Mouse (Mus musculus) forebrain, embryonic 11.5 days (tissue): Measurements from ENCODE around the gene Sh2d5. TPM values are rescaled to one million over a fixed set of nuclear protein-coding genes. Genes with fewer than 3 reads are reported as not detected.

Experiments used
- ATAC-seq: fragments of 200-750 bp; cut with Nextera tagmentation; replicated peaks from 2 replicates; pipeline ENCODE4 v1.8.0; 2017; ENCODE audit warnings: moderate TSS enrichment; ENCODE audit not compliant: low FRiP score
- DNase-seq: peaks from one replicate; pipeline ENCODE4 v3.0.0-alpha.2; 2017; ENCODE audit warnings: low spot score
- H3K27ac ChIP-seq: fragments of 300-500 bp; sonication (generic); 2 replicates; pipeline ENCODE4 v1.5.1; 2014; ENCODE audit warnings: low read depth, low read length
- H3K27me3 ChIP-seq: fragments of 300-500 bp; sonication (generic); 2 replicates; pipeline ENCODE4 v1.6.1; 2014; ENCODE audit warnings: mild to moderate bottlenecking, low read length, mixed read lengths; ENCODE audit not compliant: control insufficient read depth, insufficient read depth
- H3K36me3 ChIP-seq: fragments of 300-500 bp; sonication (generic); 2 replicates; pipeline ENCODE4 v1.6.1; 2014; ENCODE audit warnings: mild to moderate bottlenecking, low read length, moderate library complexity, mixed read lengths; ENCODE audit not compliant: control insufficient read depth, insufficient read depth
- H3K4me1 ChIP-seq: fragments of 300-500 bp; sonication (generic); replicated peaks from 2 replicates; pipeline ENCODE4 v1.6.1; 2014; ENCODE audit warnings: low read length, mixed read lengths; ENCODE audit not compliant: control insufficient read depth, insufficient read depth
- H3K4me2 ChIP-seq: fragments of 300-500 bp; sonication (generic); 2 replicates; pipeline ENCODE4 v1.6.1; 2014; ENCODE audit warnings: low read depth, mild to moderate bottlenecking, low read length, moderate library complexity, mixed read lengths; ENCODE audit not compliant: severe bottlenecking
- H3K4me3 ChIP-seq: fragments of 300-500 bp; sonication (generic); 2 replicates; pipeline ENCODE4 v1.5.1; 2014; ENCODE audit warnings: low read depth, low read length
- H3K9ac ChIP-seq: fragments of 300-500 bp; sonication (generic); 2 replicates; pipeline ENCODE4 v1.6.1; 2014; ENCODE audit warnings: low read length
- H3K9me3 ChIP-seq: fragments of 300-500 bp; sonication (generic); 2 replicates; pipeline ENCODE4 v1.6.1; 2016; ENCODE audit warnings: low read length, mixed read lengths; ENCODE audit not compliant: control insufficient read depth
- WGBS: fragments of 180-500 bp; shearing (Covaris S2); extraction: QIAGEN DNeasy Blood & Tissue Kit; methylation state at CpG from one replicate; pipeline ENCODE4 v1.1.7; 2014; 5-methylcytosine and 5-hydroxymethylcytosine counted together
- polyA plus RNA-seq: library from polyadenylated mRNA; unstranded; fragments of >200 nt; fragmentation: Nextera tagmentation; extraction: Ambion mirVana; gene quantifications from 2 replicates; pipeline ENCODE4 v1.2.1, GENCODE M21; 2014

Sh2d5 gene
- 0.37 and 0.63 TPM in 2 replicates for polyA plus RNA-seq

DNA sequence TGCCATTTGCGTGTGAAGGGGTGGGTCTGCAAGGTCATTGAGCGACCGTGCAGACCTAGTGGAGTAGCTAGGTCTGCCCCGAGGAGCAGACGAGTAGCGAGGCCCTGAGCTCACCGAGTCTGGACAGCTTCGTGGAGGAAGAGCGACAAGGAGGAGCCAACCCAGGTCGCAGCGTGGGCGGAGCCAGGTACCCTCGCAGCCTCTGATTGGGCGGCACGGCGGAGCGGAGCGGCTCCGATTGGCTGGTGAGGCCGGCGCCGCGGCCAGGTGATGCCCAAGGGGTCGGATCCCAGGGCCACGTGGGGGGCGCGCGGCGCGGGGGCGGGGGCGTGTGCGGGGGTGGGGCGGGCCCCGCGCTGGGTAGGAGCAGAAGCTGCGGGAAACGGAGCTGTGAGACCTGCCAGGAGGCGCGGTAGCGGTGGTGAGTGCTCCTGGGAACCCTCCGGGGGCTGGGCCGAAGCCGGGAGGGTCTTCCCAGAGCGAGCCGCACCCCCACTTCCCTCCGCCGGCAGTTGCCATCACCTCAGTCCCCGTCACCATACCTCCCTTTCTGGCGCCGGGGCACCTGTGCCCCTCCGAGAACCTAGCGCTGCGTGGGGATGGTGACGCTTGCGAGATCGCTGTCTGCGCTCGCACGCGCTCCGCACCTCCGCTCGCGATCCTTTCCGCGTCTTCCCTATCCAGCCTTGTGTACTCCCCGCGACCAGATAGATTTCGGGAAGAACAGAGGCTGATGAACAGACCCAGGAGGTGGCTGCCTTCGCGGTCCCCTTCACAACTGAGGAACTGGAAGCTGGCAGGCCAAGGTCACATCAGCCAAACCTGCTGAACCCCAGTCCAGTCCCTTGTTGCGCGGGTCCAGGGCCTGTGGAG, at the start of gene Sh2d5, which contains the start of gene Kif17:
Sh2d5 (plus strand) TSS at position 316 of the 873 bp plus-strand sequence.
Kif17 (plus strand) TSS at position 348 of the 873 bp plus-strand sequence.
- Histone ChIP-seq H3K4me1 (peaks cover 23% of the 10 kb centered on the region), H3K4me2 (peak within 1 kb of the TSS; percentile 80), H3K4me3 (peak within 1 kb of the TSS; percentile 41), H3K36me3 (no peaks in the 10 kb centered on the region; the same call in 1 of the 2 replicates), H3K27ac (no peak within 1 kb of the TSS), H3K9me3 (no peaks in the 10 kb centered on the region), H3K9ac (peak within 1 kb of the TSS; percentile 6; the same call in 1 of the 2 replicates), H3K27me3 (peaks cover 50% of the 10 kb centered on the region)
- under 1% methylated on average over 61 of the region's 74 CpGs for WGBS
- ATAC-seq (peak; percentile 88), DNase-seq (peak; percentile 91)

DNA sequence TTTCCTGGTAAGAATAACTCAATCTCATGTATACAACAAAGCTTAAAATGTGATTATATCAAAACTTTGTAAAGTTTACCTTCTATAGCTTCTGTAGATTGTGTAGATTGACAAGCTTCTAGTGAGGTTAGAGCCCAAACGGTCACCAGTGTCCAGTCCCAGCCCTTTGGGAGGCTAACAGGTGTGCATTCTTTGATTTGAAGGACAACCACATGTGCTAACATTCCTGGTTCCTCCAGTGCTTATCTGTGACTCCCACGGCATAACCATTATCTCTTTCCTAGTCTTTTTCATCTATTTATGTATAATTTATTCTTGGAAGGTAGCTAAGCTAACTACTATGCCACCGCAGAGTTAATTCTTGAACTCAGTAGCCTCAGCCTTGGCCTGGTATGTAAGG, 49.4 kb upstream of the Sh2d5 start:
- Histone ChIP-seq H3K36me3 (peaks cover 20% of the 10 kb centered on the region), H3K4me3 (no peak overlapping the region), H3K4me1 (no peaks in the 10 kb centered on the region), H3K27me3 (no peaks in the 10 kb centered on the region), H3K27ac (no peak overlapping the region), H3K9ac (no peak overlapping the region), H3K9me3 (no peaks in the 10 kb centered on the region), H3K4me2 (no peak overlapping the region)
- ATAC-seq (no peak), DNase-seq (no peak)
- WGBS = 95% methylated on average over 3 of the region's 3 CpGs

DNA sequence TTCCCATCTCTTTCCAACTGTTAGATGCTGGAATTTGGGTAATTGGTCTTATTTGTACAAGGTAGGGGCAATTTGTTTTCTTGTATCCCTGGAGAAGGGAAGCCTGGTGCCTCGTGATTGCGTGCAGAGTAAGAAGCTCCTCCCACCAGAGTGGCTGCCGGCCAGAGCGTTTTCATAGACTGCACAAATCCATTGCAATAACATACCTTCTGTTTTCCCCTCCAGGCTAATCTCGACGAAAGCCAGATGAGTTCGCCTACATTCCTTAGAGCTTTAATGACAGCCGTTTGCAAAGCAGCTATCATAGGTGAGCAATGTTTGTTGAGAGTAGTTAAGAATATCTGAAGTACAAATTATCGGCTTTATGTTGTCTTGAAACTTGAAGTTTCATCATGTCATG, 48.5 kb upstream of the Sh2d5 start:
- Histone ChIP-seq H3K4me2 (no peak overlapping the region), H3K36me3 (peaks cover 17% of the 10 kb centered on the region), H3K4me3 (no peak overlapping the region), H3K4me1 (no peaks in the 10 kb centered on the region), H3K9me3 (no peaks in the 10 kb centered on the region), H3K9ac (no peak overlapping the region), H3K27me3 (no peaks in the 10 kb centered on the region), H3K27ac (no peak overlapping the region)
- 79% methylated on average over 9 of the region's 9 CpGs for WGBS
- DNase-seq (no peak), ATAC-seq (no peak)

DNA sequence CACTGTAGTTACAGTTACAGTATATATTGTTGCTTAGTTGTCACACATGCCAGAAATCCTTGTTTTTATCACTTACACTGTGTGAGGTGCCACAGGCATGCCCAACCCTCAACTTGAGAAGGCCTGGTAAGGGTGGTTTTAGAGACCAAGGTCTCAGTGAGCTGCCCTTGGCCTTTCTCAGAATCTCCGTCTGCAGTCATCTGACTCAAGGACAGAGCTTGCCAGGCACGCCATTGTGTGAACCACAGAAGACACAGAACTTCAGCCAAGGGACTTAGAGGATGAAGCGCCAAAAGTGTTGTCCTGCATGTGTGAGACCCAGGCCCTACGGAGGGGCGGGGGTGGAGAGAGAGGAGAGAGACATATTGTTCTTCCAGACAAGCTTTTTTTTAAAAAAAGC, 40.1 kb upstream of the Sh2d5 start:
- no peaks in the 10 kb centered on the region for H3K4me1 ChIP-seq
- DNase-seq = no peak
- H3K4me2 ChIP-seq = no peak overlapping the region
- peaks cover 8% of the 10 kb centered on the region; the same call in 1 of the 2 replicates for H3K36me3 ChIP-seq
- 93% methylated on average over 5 of the region's 5 CpGs for WGBS
- H3K9ac ChIP-seq = no peak overlapping the region
- no peak overlapping the region for H3K4me3 ChIP-seq
- no peaks in the 10 kb centered on the region for H3K27me3 ChIP-seq
- ATAC-seq = no peak
- no peaks in the 10 kb centered on the region for H3K9me3 ChIP-seq
- H3K27ac ChIP-seq = no peak overlapping the region

DNA sequence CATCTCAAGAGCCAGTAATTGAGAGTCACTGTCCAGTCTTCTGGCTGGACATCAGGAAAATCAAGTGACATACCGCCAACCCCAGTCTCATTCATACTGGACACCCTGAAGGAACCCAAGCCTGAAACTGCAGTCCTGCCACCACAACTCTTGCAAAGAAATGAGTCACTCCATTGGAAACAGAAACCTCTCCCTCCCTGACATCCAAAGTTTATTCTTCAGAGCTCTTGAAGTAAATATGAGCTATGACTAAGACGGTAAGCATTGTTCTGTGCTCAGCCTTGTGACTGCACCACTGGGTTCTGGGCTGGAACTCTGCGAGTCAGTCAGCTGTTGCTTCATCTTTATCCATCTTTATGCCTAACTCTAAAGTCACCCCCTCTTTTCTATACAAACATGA, 36.3 kb upstream of the Sh2d5 start:
- H3K27me3 ChIP-seq = no peaks in the 10 kb centered on the region
- H3K4me1 ChIP-seq = peaks cover 7% of the 10 kb centered on the region; the same call in 1 of the 2 replicates
- H3K27ac ChIP-seq = no peak overlapping the region
- peaks cover 7% of the 10 kb centered on the region; the same call in 1 of the 2 replicates for H3K36me3 ChIP-seq
- 85% methylated on average over 3 of the region's 3 CpGs for WGBS
- no peaks in the 10 kb centered on the region for H3K9me3 ChIP-seq
- ATAC-seq = no peak
- DNase-seq = no peak
- no peak overlapping the region for H3K4me2 ChIP-seq
- H3K4me3 ChIP-seq = no peak overlapping the region
- no peak overlapping the region for H3K9ac ChIP-seq

DNA sequence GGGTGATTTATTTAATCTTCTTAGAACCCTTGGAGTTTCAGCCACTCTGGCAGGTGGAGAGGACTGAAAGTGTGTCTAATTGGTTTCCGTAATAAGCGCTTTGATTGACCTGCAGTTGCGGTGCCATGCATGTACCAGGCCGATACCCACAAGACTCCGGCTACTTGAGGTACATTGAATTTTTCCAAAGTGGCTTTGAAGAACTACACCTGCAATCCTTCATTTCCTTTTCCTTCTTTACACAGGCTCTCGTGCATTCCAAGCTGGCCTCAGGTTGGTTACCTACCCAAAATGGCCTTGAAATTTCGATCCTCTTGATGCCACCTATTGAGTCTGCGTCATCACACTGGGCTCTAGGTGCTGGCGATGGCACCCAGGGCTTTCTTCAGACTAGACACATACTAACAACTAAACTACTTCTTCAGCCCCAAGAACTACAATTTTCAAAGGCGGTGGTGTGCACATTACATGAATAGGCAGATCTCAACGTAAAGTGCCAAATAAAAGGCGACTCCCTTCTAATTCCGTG, 34.5 kb upstream of the Sh2d5 start:
- H3K4me1 ChIP-seq = peaks cover 8% of the 10 kb centered on the region; the same call in 1 of the 2 replicates
- H3K27me3 ChIP-seq = no peaks in the 10 kb centered on the region
- 48% methylated on average over 13 of the region's 13 CpGs for WGBS
- H3K36me3 ChIP-seq = no peaks in the 10 kb centered on the region
- peak overlapping the region; percentile 84 for H3K4me3 ChIP-seq
- H3K9ac ChIP-seq = peak overlapping the region; percentile 96
- no peaks in the 10 kb centered on the region for H3K9me3 ChIP-seq
- H3K27ac ChIP-seq = peak overlapping the region; percentile 98
- ATAC-seq (no peak), DNase-seq (no peak)
- H3K4me2 ChIP-seq = peak overlapping the region; percentile 56

DNA sequence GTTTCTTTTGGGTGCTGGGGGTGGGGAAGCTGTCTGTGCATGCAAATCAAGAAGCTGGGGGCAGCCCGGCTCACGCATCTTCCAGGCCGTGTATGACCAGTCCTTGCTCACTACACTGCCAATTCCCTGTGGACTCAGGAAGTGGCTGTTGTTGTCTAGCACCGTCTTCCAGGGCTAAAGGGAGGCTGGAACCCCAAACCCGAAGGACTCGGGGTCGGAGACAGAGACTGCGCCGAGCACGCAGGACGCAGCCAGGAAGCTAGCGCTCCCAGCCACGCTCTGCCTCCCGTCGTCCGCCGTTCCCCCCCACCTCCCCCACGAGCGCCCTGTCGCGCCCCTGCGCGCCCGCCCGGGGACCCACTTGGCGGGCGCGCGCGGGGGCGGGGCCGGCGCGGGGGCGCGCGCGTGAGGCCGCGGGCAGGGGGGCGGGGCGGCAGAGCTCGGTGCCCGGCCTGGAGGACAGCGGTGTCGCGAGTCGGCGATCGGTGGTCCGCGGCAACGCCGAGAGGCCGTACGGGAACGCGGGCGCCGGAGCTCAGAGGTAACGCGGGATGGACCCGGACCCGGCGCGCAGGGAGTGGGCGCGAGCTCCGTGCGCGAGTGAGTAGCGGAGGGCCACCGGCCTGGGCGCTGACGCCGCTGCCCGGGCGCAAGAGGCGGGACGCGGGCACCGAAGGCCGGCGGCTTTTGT, 33.9 kb upstream of the Sh2d5 start, which contains the start of gene Hp1bp3:
Hp1bp3 (plus strand) TSS at position 97 of the 691 bp plus-strand sequence.
- peak within 1 kb of the TSS; percentile 98 for H3K27ac ChIP-seq
- peaks cover 8% of the 10 kb centered on the region; the same call in 1 of the 2 replicates for H3K4me1 ChIP-seq
- H3K4me2 ChIP-seq = peak within 1 kb of the TSS; percentile 88
- WGBS = 0% methylated on average over 71 of the region's 84 CpGs
- H3K36me3 ChIP-seq = no peaks in the 10 kb centered on the region
- peak within 1 kb of the TSS; percentile 84 for H3K4me3 ChIP-seq
- no peaks in the 10 kb centered on the region for H3K9me3 ChIP-seq
- no peaks in the 10 kb centered on the region for H3K27me3 ChIP-seq
- peak; percentile 92 for DNase-seq
- H3K9ac ChIP-seq = peak within 1 kb of the TSS; percentile 96
- peak; percentile 82 for ATAC-seq

- ATAC-seq (peak; percentile 97), DNase-seq (peak; percentile 100)
- Histone ChIP-seq H3K27me3 (no peaks in the 10 kb centered on the region), H3K36me3 (no peaks in the 10 kb centered on the region; the same call in 1 of the 2 replicates), H3K9me3 (no peaks in the 10 kb centered on the region), H3K27ac (peak overlapping the region; percentile 98), H3K4me3 (peak overlapping the region; percentile 84), H3K9ac (peak overlapping the region; percentile 96), H3K4me1 (peaks cover 8% of the 10 kb centered on the region; the same call in 1 of the 2 replicates), H3K4me2 (peak overlapping the region; percentile 88)
- 0% methylated on average over 29 of the region's 68 CpGs for WGBS
Observed at GRCm38 (mm10) chr4:138216891-138217392, 33.3 kb upstream of the Sh2d5 start.
